Mouse (Mus musculus) C3H10T1/2 (cell line): ENCODE measurements around the gene Napb. TPM values are rescaled to one million over a fixed set of nuclear protein-coding genes. Genes with fewer than 3 reads are reported as not detected.

Experiments
- polyA plus RNA-seq, 2 experiments: library from polyadenylated mRNA; unstranded; fragments of >200 nt; fragmentation: generic; extraction: Trizol; gene quantifications; one replicate each; pipeline ENCODE4 v1.2.1; 2012; ENCODE audit warnings: missing spikeins in 2 of 2

Gene Napb
- under 1 TPM; 0.07 to 0.67 TPM for polyA plus RNA-seq

DNA sequence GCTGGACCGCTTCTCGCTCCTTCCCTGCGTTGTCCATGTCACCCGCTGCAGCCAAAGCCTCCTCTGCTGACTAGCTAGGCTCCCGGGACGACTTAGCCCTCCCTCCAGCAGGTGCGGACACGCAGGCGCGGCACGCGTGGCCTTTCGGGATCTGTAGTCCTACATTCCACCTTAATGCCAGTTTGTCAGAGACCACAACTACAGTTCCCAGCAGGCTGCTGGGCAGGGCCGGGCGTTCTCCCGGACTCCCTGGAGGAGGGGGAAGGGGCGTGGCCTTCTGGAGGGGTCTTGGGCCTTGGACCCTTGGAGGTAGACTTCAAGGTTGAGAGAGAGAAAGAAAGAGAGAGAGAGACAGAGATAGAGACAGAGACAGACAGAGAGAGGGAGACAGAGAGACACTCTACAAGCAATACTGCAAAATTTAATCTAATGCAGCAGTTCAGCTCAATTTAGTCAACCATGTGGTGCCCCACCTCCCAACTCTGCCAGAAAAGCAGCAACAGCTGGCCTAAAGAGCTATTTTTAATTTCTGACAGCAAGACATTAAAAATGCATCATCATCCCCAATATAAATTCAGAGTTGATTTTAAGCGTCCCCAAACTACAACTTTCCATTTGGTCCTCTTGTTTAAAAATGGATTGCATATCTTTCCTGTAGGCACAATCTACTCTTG is at the start of gene Napb:
Gene Napb (minus strand): TSS at position 141 of the 674 bp plus-strand sequence.

DNA sequence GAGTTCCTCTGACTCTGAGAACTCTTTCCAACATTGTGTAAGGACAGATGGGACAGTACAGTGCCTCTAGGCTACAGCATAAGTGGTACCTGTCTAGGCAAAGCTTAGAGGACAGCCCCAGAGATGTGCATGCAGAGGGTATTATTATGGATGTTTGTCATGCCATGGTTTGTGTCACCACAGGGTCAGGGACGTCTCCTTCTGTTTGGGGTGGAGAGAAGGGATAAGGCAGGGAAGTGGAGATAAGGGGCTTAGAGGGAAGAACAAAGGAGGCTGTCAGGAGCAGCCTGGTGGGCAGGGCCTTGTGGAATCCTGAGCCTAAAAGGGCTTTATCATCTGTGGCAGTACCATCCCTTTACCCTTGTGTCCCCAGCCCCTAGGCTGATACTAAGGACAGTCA is 49.4 kb upstream of the Napb start, which contains the start of gene 8030411F24Rik:
Gene 8030411F24Rik (plus strand): TSS at position 301 of the 400 bp plus-strand sequence.

DNA sequence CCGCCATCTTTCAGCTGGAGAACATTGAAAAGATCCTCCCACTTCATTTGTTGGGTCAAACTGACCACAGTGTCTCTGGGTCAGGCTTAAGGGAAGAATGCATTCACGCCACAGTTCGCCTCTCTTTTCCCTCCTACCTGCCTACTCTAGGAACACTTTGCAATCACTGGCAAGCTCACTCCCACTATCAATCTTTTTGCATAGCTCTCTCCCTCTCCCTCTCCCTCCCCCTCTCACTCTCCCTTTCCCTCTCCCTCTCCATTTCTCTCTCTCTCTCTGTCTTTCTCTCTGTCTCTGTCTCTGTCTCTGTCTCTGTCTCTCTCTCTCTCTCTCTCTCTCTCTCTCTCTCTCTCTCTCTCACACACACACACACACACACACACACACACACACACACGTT is 39.1 kb upstream of the Napb start, which contains the start of gene Cst11:
Gene Cst11 (minus strand): TSS at position 101 of the 400 bp plus-strand sequence.

GRCm38 (mm10) chr2:148750058-148750457 is 17.8 kb upstream of the Napb start, which contains the start of gene Cstl1:
TSS of gene Cstl1 (plus strand) at chr2:148750358.

GRCm38 (mm10) chr2:148680775-148681291 is 51.4 kb downstream of the Napb start, which contains the start of gene Gzf1:
TSS of gene Gzf1 (plus strand) at chr2:148681023.

GRCm38 (mm10) chr2:148672199-148673096 is 59.8 kb downstream of the Napb start, which contains the start of gene Nxt1:
TSS of gene Nxt1 (plus strand) at chr2:148672601.

Other genes starting within 250 kb of the Napb start
- gene Nxt1, start 59.9 kb downstream of the Napb start, polyA plus RNA-seq = 10 to 100 TPM; 29.2 to 41.3 TPM
- gene Gzf1, start 51.4 kb downstream of the Napb start, polyA plus RNA-seq = 1 to 10 TPM in 1 of 2 experiments, under 1 TPM in 1; 0.50 to 8.0 TPM
- not detected for gene Cstl1, start 17.9 kb upstream of the Napb start, polyA plus RNA-seq
- gene Cst11, start 39.0 kb upstream of the Napb start, polyA plus RNA-seq = not detected
- gene 8030411F24Rik, start 49.5 kb upstream of the Napb start, polyA plus RNA-seq = not detected
- not detected for gene Cst12, start 56.9 kb upstream of the Napb start, polyA plus RNA-seq
- not detected for gene Cst8, start 66.3 kb upstream of the Napb start, polyA plus RNA-seq
- gene Cst13, start 87.6 kb upstream of the Napb start, polyA plus RNA-seq = not detected
- not detected for gene Cst9, start 102.7 kb upstream of the Napb start, polyA plus RNA-seq
- under 1 TPM; 0.11 to 0.15 TPM for gene 9230104L09Rik, start 132.6 kb upstream of the Napb start, polyA plus RNA-seq
- 1,000 to 10,000 TPM in 1 of 2 experiments, 100 to 1,000 TPM in 1; 886 to 2,472 TPM for gene Cst3, start 143.2 kb upstream of the Napb start, polyA plus RNA-seq